Mouse (Mus musculus) CH12.LX (cell line): ENCODE measurements at regions not wholly inside any gene's neighbourhood (a gene's known extent, or its start where the extent isn't known, plus 50 kb on each side); places are given as distances from the start of the nearest gene placed in this dataset.

ENCODE experiments used
- DNase-seq: peaks from one replicate; pipeline ENCODE4 v3.0.0-alpha.2; 2013; ENCODE audit errors: extremely low read depth
- H3K27ac ChIP-seq: 2 replicates; pipeline ENCODE4 v1.5.1; 2012; ENCODE audit warnings: low read depth, mild to moderate bottlenecking, control low read depth, moderate library complexity; ENCODE audit not compliant: insufficient read depth
- H3K27me3 ChIP-seq: replicated peaks from 2 replicates; pipeline ENCODE3; 2012; ENCODE audit warnings: inconsistent platforms
- H3K36me3 ChIP-seq, 2 experiments: replicated peaks in 1 of 2; 2 replicates each; pipeline versions ENCODE3 to v1.6.1; 2012; ENCODE audit warnings: inconsistent platforms in 1 of 2, low read length in 1 of 2, mild to moderate bottlenecking in 1 of 2, mixed read lengths in 1 of 2, moderate library complexity in 1 of 2; ENCODE audit not compliant: control insufficient read depth in 1 of 2, insufficient read depth in 1 of 2
- H3K4me1 ChIP-seq, 2 experiments: 2 replicates each; pipeline ENCODE4 v1.6.1; 2012; ENCODE audit warnings: inconsistent platforms in 1 of 2, moderate library complexity in 1 of 2; ENCODE audit not compliant: insufficient read depth in 2 of 2, control insufficient read depth in 1 of 2
- H3K4me2 ChIP-seq: 2 replicates; pipeline ENCODE4 v1.6.1; 2012; ENCODE audit warnings: low read depth, mild to moderate bottlenecking, control low read depth; ENCODE audit not compliant: poor library complexity, insufficient read depth, severe bottlenecking
- H3K4me3 ChIP-seq, 3 experiments: fragments of 150-350 bp in 1 of 3; sonication (generic) in 1 of 3; replicated peaks in 1 of 3; 2 replicates each; pipeline versions ENCODE3 to v1.5.1; 2011 to 2012; ENCODE audit warnings: low read depth in 2 of 3, low read length in 2 of 3, mild to moderate bottlenecking in 2 of 3, moderate library complexity in 2 of 3, control low read depth in 1 of 3, improper control_type of control experiment in 1 of 3, inconsistent platforms in 1 of 3, mixed read lengths in 1 of 3; ENCODE audit not compliant: poor library complexity in 1 of 3
- H3K79me2 ChIP-seq: replicated peaks from 2 replicates; pipeline ENCODE4 v1.6.1; 2012; ENCODE audit warnings: mild to moderate bottlenecking, moderate library complexity; ENCODE audit not compliant: control insufficient read depth, poor library complexity, insufficient read depth, severe bottlenecking; ENCODE audit errors: extremely low read depth
- H3K9ac ChIP-seq: 2 replicates; pipeline ENCODE4 v1.6.1; 2012; ENCODE audit warnings: low read depth, mild to moderate bottlenecking, control low read depth, moderate library complexity; ENCODE audit not compliant: insufficient read depth
- H3K9me3 ChIP-seq: replicated peaks from 2 replicates; pipeline ENCODE3; 2012; ENCODE audit warnings: low read length, inconsistent platforms, mixed read lengths
- CHD1 ChIP-seq: IDR thresholded peaks from 2 replicates; pipeline ENCODE4 v1.6.1; 2012; ENCODE audit warnings: low read depth, low read length, improper control_type of control experiment, inconsistent platforms
- CHD2 ChIP-seq: IDR thresholded peaks from 2 replicates; pipeline ENCODE4 v1.6.1; 2011; ENCODE audit warnings: low read length, improper control_type of control experiment
- CTCF ChIP-seq, 2 experiments: IDR thresholded peaks in 1 of 2; conservative IDR thresholded peaks in 1 of 2; 2 replicates each; pipeline ENCODE4 v1.5.1; 2011 to 2012; ENCODE audit warnings: low read depth in 2 of 2, low read length in 2 of 2, improper control_type of control experiment in 1 of 2, inconsistent platforms in 1 of 2, mild to moderate bottlenecking in 1 of 2, moderate library complexity in 1 of 2
- E2F4 ChIP-seq: IDR thresholded peaks from 2 replicates; pipeline ENCODE4 v1.6.1; 2011; ENCODE audit warnings: low read depth, low read length, improper control_type of control experiment; ENCODE audit not compliant: insufficient replicate concordance
- ELF1 ChIP-seq: IDR thresholded peaks from 2 replicates; pipeline ENCODE4 v1.6.1; 2014; ENCODE audit warnings: low read depth, mild to moderate bottlenecking, inconsistent platforms, low read length, improper control_type of control experiment
- EP300 ChIP-seq: IDR thresholded peaks from 2 replicates; pipeline ENCODE4 v1.6.1; 2011; ENCODE audit warnings: low read length, improper control_type of control experiment
- GABPA ChIP-seq: IDR thresholded peaks from 2 replicates; pipeline ENCODE4 v1.6.1; 2012; ENCODE audit warnings: low read depth, low read length, improper control_type of control experiment, inconsistent platforms; ENCODE audit not compliant: insufficient replicate concordance
- HCFC1 ChIP-seq: IDR thresholded peaks from 2 replicates; pipeline ENCODE4 v1.6.1; 2012; ENCODE audit warnings: low read depth, mild to moderate bottlenecking, inconsistent platforms, low read length, improper control_type of control experiment
- IRF4 ChIP-seq: IDR thresholded peaks from 2 replicates; pipeline ENCODE4 v1.6.1; 2014; ENCODE audit warnings: low read depth, mild to moderate bottlenecking, inconsistent platforms, low read length, improper control_type of control experiment
- JUND ChIP-seq: conservative IDR thresholded peaks from 2 replicates; pipeline ENCODE4 v1.6.1; 2011; ENCODE audit warnings: low read depth, low read length, improper control_type of control experiment
- KAT2A ChIP-seq: IDR thresholded peaks from 2 replicates; pipeline ENCODE4 v1.6.1; 2012; ENCODE audit warnings: low read length, improper control_type of control experiment, inconsistent platforms; ENCODE audit not compliant: insufficient replicate concordance
- MAFK ChIP-seq: IDR thresholded peaks from 2 replicates; pipeline ENCODE4 v1.6.1; 2011; ENCODE audit warnings: low read length, improper control_type of control experiment; ENCODE audit not compliant: insufficient replicate concordance
- MAX ChIP-seq: IDR thresholded peaks from 2 replicates; pipeline ENCODE4 v1.6.1; 2011; ENCODE audit warnings: low read length, improper control_type of control experiment
- MAZ ChIP-seq: IDR thresholded peaks from 2 replicates; pipeline ENCODE4 v1.6.1; 2012; ENCODE audit warnings: low read depth, mild to moderate bottlenecking, inconsistent platforms, low read length, improper control_type of control experiment, moderate library complexity
- MXI1 ChIP-seq: IDR thresholded peaks from 2 replicates; pipeline ENCODE4 v1.6.1; 2011; ENCODE audit warnings: mild to moderate bottlenecking, low read depth, low read length, improper control_type of control experiment
- MYC ChIP-seq: IDR thresholded peaks from 2 replicates; pipeline ENCODE4 v1.6.1; 2011; ENCODE audit warnings: low read depth, mild to moderate bottlenecking, improper control_type of control experiment, low read length
- NELFE ChIP-seq: IDR thresholded peaks from 2 replicates; pipeline ENCODE4 v1.6.1; 2011; ENCODE audit warnings: low read depth, low read length, improper control_type of control experiment
- NRF1 ChIP-seq: IDR thresholded peaks from 2 replicates; pipeline ENCODE4 v1.6.1; 2014; ENCODE audit warnings: low read depth, mild to moderate bottlenecking, inconsistent platforms, low read length, improper control_type of control experiment, moderate library complexity
- RCOR1 ChIP-seq: conservative IDR thresholded peaks from 2 replicates; pipeline ENCODE4 v1.6.1; 2012; ENCODE audit warnings: low read depth, mild to moderate bottlenecking, inconsistent platforms, low read length, improper control_type of control experiment
- SMC3 ChIP-seq: IDR thresholded peaks from 2 replicates; pipeline ENCODE4 v1.6.1; 2011; ENCODE audit warnings: low read depth, low read length, improper control_type of control experiment
- TBP ChIP-seq: conservative IDR thresholded peaks from 2 replicates; pipeline ENCODE4 v1.6.1; 2011; ENCODE audit warnings: low read depth, low read length, improper control_type of control experiment
- USF1 ChIP-seq: IDR thresholded peaks from 2 replicates; pipeline ENCODE4 v1.6.1; 2014; ENCODE audit warnings: low read depth, mild to moderate bottlenecking, inconsistent platforms, low read length, improper control_type of control experiment
- USF2 ChIP-seq: conservative IDR thresholded peaks from 2 replicates; pipeline ENCODE4 v1.6.1; 2011; ENCODE audit warnings: low read depth, low read length, improper control_type of control experiment
- ZMIZ1 ChIP-seq: IDR thresholded peaks from 2 replicates; pipeline ENCODE4 v1.6.1; 2012; ENCODE audit warnings: low read depth, mild to moderate bottlenecking, inconsistent platforms, low read length, improper control_type of control experiment
- dilution Hi-C: fragments of 300-500 bp; cut with MboI; formaldehyde crosslinking; loops from 2 replicates; pipeline ENCODE4 v1.14.3; 2020; ENCODE audit warnings: low sequenced_read_pairs; ENCODE audit not compliant: extremely low pct_unique_long_range_greater_than_20kb, extremely low pct_ligation_motif_present
- in situ Hi-C: fragments of 300-500 bp; cut with MboI; formaldehyde crosslinking; loops from 3 replicates; pipeline ENCODE4 v1.14.3; 2019; ENCODE audit warnings: low sequenced_read_pairs, low pct_ligation_motif_present, low pct_unique_long_range_greater_than_20kb, mixed read lengths

- dilution Hi-C loops (no loop called here), in situ Hi-C loops (loop anchor here (10.0 kb wide), 1 partner anchor 349 kb away; no protein-coding TSS in a partner anchor)
- H3K9me3 ChIP-seq = peaks cover 3% of the 10 kb centered on the region
Measured at GRCm38 (mm10) chr11:71675714-71676313, 73.9 kb upstream of the Wscd1 start.

DNA sequence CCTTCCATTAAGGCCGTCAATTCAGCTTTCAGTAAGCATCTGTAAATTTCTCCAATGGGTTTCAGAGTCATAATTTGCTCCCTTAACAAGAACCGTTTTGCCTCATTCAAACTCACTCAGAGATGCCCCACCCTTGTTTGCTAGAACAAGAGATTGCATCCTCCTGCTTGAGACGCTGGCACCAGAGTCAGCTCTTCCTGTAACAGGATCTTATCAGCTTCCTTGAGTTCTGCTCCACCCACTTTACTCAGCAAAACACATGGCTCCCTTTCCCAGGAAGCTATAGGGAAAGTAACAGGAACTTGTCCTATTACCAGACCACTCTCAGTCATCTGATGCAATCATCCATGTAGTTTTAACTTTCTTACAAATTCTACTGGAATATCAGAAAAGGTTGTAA lies 52.7 kb upstream of the Wscd1 start:
- no peak overlapping the region for H3K4me2 ChIP-seq
- TF ChIP-seq EP300 (no peak), IRF4 (no peak), JUND (no peak), KAT2A (no peak), ELF1 (no peak), CHD1 (no peak), MXI1 (no peak), MAX (no peak), GABPA (no peak), MAZ (no peak)
- TF ChIP-seq, all 38 proteins: peak for 0
- H3K9ac ChIP-seq = no peak overlapping the region

More at GRCm38 (mm10) chr11:71675714-71676313, 73.9 kb upstream of the Wscd1 start:
- H3K27ac ChIP-seq = no peak overlapping the region
- H3K4me3 ChIP-seq = no peak overlapping the region
- no peak for DNase-seq
- H3K4me1 ChIP-seq = no peaks in the 10 kb centered on the region
- no peak overlapping the region for H3K4me2 ChIP-seq
- no peak for TF ChIP-seq CTCF (conservative IDR thresholded peaks at IDR 0.05 in 1 of 2, IDR thresholded peaks at IDR 0.05 in 1 of 2; ENCODE audit: low read depth in 2 of 2, low read length in 2 of 2)
- TF ChIP-seq SMC3 = no peak
- TF ChIP-seq HCFC1 = no peak
- TF ChIP-seq USF1 = no peak
- H3K79me2 ChIP-seq = no peaks in the 10 kb centered on the region
- peaks cover 91% of the 10 kb centered on the region for H3K27me3 ChIP-seq
- H3K36me3 ChIP-seq = no peaks in the 10 kb centered on the region
- no peak overlapping the region for H3K9ac ChIP-seq

DNA sequence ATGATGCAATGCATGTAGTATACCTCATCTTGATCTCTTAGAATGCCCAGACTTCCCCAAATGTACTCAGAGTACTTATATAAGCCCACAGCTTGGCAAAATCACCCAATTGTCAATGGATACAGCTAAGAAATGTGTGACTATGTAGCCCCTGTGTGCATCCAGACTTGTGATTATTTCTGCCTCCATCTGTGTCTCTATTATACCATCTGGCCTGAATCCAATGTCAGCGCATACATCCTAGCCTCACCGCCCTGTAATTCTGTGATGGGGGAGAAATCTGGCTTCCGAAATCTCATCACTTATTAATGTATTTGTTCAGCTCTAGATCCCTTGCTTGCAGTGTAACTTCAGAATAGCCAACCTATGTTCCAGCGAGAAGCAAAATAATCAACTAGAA lies 50.9 kb upstream of the Wscd1 start:
- no peak for TF ChIP-seq NELFE
- TF ChIP-seq ELF1 = no peak
- TF ChIP-seq HCFC1 = no peak
- TF ChIP-seq MYC = no peak
- TF ChIP-seq IRF4 = no peak
- TF ChIP-seq CHD2 = no peak
- TF ChIP-seq RCOR1 = no peak
- TF ChIP-seq CTCF (conservative IDR thresholded peaks at IDR 0.05 in 1 of 2, IDR thresholded peaks at IDR 0.05 in 1 of 2; ENCODE audit: low read depth in 2 of 2, low read length in 2 of 2) = no peak
- TF ChIP-seq ZMIZ1 = no peak
- no peak for TF ChIP-seq E2F4
- no peak for TF ChIP-seq MAFK
- TF ChIP-seq CHD1 = no peak
- TF ChIP-seq NRF1 = no peak
- TF ChIP-seq EP300 = no peak
- TF ChIP-seq SMC3 = no peak
- TF ChIP-seq USF2 = no peak
- TF ChIP-seq MAX = no peak
- no peak for TF ChIP-seq TBP
- H3K9ac ChIP-seq = no peak overlapping the region
- H3K9me3 ChIP-seq = no peaks in the 10 kb centered on the region
- dilution Hi-C loops = no loop called here
- peaks cover 93% of the 10 kb centered on the region for H3K27me3 ChIP-seq
- in situ Hi-C loops = no loop called here
- no peak overlapping the region for H3K27ac ChIP-seq
- H3K4me2 ChIP-seq = no peak overlapping the region
- no peaks in the 10 kb centered on the region for H3K79me2 ChIP-seq
- DNase-seq = no peak
- no peaks in the 10 kb centered on the region for H3K4me1 ChIP-seq
- H3K4me3 ChIP-seq = no peak overlapping the region
- H3K36me3 ChIP-seq = no peaks in the 10 kb centered on the region

More for the DNA sequence above, 52.7 kb upstream of the Wscd1 start:
- DNase-seq = no peak
- H3K4me1 ChIP-seq = no peaks in the 10 kb centered on the region
- no peaks in the 10 kb centered on the region for H3K9me3 ChIP-seq
- in situ Hi-C loops (no loop called here), dilution Hi-C loops (no loop called here)
- H3K79me2 ChIP-seq = no peaks in the 10 kb centered on the region
- H3K4me3 ChIP-seq = no peak overlapping the region
- peaks cover 92% of the 10 kb centered on the region for H3K27me3 ChIP-seq
- no peaks in the 10 kb centered on the region for H3K36me3 ChIP-seq
- no peak overlapping the region for H3K27ac ChIP-seq
